Mouse (Mus musculus): ENCODE measurements at regions not wholly inside any gene's neighbourhood (a gene's known extent, or its start where the extent isn't known, plus 50 kb on each side); places are given as distances from the start of the nearest gene placed in this dataset.

DNA sequence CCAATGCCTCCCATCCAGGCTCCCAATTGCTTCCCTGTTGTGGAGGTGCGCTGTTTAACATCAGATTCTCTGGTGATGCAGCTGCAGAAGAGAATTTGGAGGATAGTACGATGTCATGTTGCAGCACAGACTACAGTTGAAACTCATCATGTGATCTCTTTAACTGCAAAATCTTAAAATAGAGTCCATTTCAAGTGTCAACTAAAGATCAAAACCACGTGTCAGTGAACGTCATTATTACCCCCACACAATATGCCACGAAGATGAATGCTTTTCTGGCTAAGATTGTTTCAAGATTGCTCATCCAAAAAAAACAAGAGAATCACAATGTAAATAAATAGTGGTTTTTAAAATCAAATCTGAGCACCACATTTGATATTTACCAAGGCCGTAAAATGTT, 343.7 kb upstream of the Fam98a start:
- no peak for DNase-seq (ENCODE audit: low spot score)

DNA sequence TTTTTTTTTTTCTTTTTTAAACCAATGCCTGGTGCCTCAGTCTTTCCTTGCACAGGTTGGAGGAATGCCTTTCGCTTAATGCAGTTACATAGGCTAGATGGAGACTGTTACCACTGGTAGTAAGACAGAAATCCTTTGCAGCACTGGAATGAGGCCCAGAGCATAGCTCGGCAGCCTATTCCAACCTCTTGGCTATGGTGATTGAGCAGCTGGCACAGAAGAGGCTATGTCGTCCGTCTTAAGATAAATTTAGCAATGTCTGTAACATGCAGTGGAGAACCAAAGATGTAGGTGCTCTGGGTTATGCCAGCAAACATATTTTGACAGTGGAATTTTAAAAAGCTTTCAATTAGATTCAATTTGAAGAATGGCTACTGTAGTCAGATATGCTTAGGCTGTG, 343.2 kb upstream of the Fam98a start:
- no peak for DNase-seq (ENCODE audit: low spot score)

DNA sequence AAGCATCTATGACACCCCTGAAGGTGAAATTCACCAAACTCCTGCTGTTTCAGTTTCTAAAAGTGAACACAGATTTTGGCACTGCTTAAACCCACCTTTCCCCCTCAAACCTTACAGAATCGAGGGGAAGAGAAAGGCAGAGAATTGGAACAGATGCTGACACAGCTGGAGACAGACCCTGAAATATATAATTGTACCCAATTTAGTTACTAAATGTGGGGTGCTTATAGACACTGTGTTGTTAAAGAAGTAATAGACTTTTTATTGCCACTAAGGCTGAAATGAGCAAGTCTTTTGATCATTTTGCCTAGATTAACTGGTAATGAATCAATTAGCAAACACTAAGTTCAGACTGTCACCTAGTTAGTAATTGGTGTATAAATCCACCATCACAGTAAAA, 341.8 kb upstream of the Fam98a start:
- no peak for DNase-seq (ENCODE audit: low spot score)

DNA sequence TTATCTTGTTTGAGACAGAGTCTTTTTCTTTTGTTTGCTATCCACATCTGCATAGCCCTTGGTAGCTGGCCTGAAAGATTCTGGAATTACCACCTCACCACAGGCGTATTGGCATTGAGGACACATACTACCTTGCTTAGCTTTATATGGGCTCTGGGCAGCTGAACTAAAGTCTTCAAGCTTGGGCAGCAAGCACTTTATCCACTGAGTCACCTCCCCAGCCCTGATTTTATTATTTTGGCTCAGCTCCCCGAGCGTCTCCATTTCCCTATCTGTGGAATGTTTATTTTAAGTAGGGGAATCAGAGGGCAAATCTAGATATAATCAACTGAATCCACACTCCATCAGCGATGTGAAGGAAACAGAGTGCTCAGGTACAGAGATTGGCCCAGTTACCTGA, 340.4 kb upstream of the Fam98a start:
- DNase-seq (ENCODE audit: low spot score): no peak

DNA sequence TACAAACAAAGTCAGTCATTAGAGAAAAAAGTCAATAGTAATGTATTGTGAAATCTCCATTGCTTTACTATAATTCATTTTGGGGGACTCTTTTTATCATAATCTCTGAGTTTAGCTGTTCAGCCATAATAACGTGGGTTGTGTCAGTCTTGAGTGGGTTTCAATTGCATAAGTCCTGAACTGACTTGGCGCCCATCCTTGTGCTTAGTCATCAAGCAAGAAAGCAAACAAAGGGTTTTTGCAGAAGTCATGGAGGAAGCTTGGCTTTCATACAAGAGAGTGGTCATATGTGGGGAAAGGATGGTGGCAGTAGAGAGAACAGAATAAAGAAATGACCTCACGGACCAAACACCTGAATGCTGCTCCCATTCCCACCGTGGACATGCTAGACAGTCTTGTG, 339.8 kb upstream of the Fam98a start:
- no peak for DNase-seq (ENCODE audit: low spot score)

DNA sequence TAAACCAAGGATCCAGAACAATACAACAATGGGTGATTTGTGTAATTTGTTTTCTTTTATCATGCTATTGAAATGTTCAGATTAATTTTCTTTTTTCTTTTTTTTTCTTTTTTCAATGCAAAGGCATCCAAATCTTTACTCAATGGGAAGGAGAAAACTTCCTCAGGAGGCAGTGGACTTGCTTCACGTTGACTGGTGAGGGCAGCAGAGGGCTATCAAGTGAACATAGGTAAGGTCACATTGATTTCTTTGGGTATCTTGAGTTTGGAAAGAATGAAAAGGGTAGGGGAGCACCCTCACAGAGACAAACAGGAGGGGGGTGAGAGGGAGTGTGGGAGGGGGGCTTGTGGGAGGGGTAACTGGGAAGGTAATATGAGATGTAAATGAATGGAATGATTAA, 326.1 kb upstream of the Fam98a start:
- no peak for DNase-seq (ENCODE audit: low spot score)

DNA sequence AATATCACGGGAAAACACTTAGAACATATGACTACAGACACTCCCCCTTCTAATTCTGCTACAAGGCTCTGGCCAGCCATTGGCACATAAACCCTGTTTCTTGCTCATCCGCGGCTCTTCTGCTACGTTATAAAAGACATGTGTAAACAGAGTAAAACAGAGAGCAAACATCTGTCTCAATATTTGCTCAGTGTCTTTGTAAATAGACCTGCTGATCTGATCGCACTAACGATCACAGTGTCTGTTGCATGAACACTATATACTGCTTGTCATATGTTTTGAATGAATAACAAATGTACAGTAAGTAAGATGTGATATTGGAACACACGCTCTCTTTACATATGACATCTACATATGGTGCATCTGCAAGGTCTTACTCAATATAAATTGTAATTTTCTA, 325.1 kb upstream of the Fam98a start:
- DNase-seq (ENCODE audit: low spot score): no peak

DNA sequence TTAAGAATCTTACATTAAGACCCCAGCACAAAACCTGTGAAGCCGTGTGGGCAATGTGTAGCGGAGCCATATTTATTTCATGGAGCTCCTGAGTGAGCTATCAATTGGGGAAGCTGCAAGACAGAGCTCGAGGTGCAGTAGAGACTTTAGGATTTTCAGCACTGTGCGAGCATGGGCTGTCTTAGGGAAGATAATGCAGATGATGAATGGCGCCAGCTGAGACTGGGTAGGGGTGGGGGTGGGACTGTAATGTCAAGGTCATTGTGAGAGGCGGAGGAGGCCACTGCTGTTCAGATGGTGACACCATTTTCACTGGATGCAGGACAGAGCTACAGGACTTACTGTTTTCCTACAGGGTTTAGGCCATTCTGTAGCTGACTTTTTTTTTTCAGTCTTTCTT, 322.8 kb upstream of the Fam98a start:
- no peak for DNase-seq (ENCODE audit: low spot score)

DNA sequence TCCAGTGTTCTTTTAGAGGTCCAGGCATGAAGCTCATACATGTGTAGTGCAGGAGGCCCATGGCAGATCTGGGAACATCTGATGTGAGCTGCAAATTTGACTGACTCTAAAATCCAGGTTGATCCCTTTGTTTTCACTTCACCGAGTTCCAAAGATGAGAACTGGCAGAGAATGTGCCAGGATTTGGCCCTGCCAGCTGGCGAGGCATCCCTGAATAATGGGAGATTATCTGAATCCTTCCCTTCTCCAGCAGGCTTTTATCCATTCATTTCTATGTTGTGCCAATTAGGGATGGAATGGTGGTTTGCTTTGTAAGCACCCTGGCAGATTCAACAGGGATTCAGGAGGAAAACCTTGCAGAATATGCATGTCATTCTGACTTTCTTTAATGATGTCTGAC, 318.7 kb upstream of the Fam98a start:
- no peak for DNase-seq (ENCODE audit: low spot score)

DNA sequence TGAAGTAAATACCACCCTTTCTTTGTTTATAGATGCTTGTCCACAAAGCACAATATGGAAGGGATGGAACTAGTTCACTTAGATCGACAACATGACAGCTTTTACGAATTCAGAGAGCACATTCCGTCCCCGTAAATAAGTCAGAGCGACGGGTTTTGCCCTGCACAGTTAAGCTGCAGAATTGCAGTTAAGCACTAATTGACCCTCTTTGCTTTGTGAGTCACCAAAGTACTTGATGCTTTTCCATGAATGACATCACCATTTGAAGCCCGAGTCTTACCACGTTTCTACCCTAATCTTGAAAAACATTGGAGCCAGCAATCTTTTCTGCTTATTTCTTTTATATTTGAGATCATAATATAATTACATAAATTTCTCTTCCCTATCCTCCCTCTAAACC, 305.3 kb upstream of the Fam98a start:
- DNase-seq (ENCODE audit: low spot score): no peak

DNA sequence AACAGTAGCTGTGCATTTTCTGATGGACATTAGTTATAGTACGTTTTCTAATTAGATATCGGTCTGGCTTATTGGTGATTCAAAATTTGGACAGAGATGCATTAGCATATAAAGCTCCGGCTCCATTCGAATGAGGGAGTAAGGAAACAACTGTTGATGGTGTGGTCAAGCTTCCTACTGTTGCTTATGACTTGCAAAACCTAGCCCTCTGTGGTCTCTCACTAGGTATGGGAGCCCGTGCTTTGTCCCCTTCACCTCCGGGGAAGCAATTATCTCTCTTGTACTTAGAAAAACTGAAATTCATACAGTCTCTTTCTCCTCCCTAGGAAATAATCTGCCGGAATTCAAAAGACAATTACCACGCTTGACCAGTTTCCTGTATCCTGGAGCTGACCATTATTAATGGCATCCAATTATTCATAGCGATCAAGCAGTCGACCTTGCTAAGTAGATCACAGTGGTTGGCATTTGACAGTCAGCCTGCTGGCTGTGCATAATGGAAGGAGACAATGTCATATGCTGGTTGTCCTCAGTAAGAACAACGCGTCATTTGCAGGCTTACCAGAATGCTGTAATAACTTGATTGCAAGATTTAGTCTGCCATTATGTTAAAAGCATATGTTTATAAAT, 264.4 kb upstream of the Fam98a start:
- no peak for DNase-seq (ENCODE audit: low spot score)

DNA sequence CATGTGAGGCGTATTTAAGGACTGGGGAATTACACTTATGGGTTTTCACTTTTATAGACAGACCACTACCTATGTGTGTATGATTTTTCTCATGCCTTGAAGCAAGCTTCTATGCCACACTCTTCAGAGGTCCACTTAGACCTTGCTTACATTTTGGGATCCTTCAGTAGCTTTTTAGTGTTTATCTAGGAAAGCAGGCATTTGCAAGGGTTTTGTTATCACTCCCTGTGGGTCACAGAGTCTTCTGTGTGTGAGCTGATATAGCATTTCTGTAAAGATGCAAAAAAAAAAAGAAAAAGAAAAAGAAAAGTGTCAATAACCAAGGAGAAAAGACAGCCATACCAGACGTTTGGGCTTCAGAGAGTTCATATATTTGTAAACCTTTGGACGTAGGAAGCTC, 260.4 kb upstream of the Fam98a start:
- DNase-seq (ENCODE audit: low spot score): no peak

DNA sequence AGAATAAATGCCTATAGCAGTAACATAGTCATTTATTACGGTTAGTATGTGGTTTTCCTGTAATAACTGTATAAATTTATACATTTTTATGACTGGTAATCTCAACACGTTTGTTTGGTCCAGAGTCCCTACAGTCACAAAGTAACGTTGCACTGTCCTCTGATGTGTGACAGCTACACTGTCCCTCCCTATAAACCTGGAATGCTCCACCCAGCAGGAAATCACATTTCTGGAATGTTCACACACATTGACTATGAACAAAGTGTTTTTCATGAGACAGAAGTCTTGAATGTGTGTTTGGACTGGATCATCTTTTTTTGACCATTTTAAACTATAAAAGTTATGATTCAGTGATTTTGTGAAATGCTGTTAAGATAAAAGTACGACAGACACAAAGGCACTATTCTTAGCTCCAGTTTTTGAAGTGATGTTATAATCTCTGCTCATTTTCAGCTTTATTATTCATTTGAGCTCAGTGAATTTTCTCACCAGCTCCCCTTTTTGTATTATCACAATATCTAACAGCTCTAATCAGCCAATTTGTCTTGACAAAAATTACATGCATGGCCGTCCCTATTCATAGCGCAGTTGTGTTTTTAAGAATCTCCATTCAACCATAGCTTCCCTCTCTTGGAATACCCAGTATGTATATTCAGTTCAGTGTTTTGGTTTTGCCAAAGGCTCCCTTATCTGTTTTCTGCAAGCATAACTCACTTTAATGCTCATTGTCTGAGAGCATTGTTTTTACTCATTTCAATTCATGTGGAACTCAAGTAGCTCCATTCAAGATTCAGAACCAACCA, 257.0 kb upstream of the Fam98a start:
- no peak for DNase-seq (ENCODE audit: low spot score)

DNA sequence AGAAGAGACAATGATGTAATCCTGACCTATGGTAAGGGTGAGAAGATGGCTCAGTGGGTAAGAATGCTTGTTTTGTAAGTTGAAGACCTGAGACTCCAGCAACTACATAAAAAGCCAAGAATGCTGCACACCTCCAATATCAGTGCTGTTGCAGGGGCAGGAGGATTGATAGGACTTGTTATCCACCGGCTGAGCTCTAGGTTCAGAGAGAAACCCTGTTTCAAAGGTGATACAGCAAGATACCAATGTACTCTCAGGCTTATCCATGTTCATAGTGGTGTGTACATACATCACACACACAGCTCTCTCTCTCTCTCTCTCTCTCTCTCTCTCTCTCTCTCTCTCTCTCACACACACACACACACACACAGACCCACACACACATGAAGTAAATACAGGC, 256.3 kb upstream of the Fam98a start:
- DNase-seq (ENCODE audit: low spot score): no peak

DNA sequence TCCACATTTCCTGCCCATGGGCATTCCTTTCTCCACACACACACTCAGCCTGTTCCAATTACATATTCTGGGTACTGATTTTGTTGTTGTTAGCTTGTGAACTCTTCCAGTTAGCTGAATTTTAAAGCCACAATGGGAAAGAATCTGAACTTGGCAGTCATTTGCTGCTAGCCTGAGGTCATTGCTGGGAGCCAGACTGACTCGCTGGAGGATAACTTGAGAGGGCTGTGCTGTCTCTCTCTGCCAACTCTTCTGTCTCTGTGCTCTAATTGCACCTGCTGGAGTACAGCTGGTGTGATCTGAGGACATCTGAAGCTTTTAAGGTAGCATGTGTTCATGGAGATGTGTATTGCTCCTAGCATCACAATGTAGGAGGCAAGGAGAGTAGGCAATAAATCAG, 252.6 kb upstream of the Fam98a start:
- DNase-seq (ENCODE audit: low spot score): no peak

DNA sequence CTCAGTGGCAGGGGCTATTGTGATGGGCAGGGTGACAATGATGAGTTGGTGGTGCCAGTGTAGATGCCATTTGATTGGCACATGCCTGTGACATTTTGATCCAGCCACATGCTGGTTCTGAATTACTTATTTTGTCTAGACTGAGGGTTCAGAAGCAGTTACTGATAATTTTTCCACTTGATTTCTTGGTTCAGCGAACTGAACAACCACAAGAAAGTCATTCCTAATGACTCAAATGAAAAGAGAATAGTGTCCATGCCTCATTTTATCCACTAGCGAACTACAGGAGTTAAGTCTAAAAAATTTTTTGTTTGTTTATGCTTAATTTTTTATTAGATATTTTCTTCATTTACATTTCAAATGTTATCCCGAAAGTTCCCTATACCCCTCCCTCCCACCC, 244.6 kb upstream of the Fam98a start:
- no peak for DNase-seq (ENCODE audit: low spot score)

DNA sequence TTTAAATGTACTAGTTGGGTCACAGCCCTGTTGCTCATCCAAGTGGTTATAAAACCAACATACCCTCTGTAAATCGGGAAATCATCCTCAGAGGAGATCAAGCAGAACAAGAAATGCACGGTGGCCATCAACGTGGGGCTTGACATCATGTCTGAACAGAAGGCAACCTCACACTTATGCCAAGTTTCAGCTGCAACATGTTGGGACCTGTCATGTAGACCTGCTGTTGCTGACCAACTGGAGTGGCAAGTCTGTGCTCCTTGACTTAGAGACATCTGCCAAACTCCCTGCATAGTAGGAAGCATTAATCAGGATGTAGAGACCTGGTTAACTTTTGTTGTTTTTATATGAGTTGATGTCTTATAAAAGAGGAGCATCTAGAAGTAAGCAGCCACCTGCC, 244.0 kb upstream of the Fam98a start:
- DNase-seq (ENCODE audit: low spot score): no peak

DNA sequence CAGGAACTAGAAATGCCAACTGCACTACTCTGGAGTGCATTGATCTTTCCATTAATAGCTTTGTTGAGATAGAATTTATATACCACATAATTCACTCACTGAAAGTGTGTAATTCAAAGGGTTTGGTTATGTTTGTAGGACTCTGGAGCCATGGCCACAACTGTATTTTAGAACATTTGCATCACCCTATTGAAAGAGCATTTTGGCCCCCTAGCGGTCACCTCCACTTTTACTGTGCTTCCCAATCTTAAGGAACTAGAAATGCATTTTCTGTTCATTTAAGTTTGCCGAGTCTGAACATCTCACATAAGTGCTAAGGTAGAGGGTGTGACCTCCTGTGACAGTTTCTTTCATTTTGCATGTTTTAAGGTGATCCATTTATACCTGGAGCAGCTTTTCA, 228.0 kb upstream of the Fam98a start:
- DNase-seq (ENCODE audit: low spot score): no peak

DNA sequence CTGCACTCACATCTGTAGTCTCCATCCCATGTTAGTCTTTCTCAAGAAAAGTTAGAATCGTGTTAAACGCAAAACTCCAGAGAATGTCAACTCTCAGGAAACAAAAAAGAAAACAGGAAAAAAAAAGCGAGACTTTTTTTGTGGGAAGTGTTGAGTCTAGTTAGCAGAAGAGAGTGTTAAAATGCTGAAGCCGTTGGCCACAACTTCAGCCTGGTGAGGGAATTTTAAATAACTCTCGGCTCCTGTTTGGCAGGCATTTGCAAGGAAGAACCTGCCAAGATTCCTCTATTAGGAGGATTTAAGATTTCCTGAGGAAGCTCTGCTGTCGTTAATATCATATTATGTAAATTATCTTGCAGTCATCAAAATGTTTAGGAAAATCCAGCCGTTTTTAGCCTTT, 224.9 kb upstream of the Fam98a start:
- no peak for DNase-seq (ENCODE audit: low spot score)

DNA sequence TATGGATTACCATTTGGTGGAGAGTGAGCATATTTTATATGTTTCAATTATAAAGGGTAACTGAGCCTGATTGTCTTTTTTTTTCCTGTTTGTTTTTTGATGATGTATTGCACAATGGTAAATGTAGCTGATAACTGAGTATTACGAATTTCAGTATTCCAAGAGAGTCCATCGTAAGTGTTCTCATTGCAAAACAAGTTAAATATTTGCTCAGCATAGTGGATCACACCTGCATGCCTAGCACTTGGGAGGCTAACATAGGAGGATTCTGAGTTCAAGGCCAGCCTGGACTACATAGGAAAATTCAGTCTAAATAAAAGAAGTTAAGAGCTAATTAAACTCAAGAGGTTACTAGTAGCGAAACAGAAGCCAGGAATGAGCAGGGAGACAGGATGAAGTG, 223.8 kb upstream of the Fam98a start:
- DNase-seq (ENCODE audit: low spot score): no peak

DNA sequence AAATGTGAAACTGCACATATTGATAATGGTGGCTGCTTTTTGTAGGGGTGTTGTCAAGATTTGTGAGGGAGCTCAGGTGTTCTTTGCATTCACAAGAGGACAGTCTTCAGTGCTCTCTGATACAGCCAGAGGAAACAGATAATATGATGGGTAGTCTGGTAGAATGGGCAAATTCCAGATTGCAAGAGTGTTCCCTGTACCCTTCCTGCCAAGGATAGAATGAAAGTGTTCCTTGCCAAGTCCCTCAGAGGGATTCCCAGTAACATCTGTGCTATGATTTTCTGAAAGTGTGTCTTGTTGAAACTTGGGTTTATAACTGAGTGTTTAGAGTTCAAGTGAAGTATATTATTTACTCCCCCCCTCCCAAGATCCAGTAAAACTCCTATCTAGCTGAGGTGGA, 221.1 kb upstream of the Fam98a start:
- DNase-seq (ENCODE audit: low spot score): no peak

DNA sequence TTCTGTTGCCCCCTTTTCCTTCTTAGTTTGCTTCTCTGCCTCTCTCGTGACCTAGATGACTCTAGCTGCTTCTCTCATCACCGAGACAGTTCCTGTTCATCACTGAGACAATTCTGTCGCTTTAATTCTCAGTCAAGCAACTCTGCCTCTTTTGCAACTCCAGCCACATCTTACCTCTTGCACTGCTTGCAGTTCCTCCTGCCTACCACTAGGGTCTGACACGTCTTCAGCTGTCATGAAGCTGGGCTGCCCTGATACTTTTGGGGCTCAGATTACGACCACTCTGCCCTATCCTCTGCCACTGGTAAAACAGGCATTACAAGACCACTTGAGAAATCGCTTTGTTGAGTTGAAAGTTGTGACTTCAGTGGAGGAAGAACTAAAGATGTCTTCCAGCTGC, 216.9 kb upstream of the Fam98a start:
- DNase-seq (ENCODE audit: low spot score): no peak

DNA sequence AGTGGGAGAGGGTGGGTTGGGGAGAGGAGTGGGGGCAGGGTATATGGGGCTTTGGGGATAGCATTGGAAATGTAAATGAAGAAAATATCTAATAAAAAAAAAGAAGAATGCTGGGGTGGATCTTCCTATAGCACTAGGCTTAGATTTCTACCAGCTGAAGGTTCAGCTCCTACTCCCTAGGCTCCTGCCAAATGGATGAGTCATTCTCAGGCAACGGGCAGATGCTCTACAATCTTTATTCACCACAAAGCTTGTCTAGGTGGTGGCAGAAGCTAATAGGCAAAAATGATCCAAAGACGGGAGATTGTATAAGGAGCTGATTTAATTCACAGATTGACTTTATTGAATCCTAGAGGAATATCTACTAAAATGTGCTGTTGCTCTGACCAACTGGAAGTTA, 211.6 kb upstream of the Fam98a start:
- no peak for DNase-seq (ENCODE audit: low spot score)

DNA sequence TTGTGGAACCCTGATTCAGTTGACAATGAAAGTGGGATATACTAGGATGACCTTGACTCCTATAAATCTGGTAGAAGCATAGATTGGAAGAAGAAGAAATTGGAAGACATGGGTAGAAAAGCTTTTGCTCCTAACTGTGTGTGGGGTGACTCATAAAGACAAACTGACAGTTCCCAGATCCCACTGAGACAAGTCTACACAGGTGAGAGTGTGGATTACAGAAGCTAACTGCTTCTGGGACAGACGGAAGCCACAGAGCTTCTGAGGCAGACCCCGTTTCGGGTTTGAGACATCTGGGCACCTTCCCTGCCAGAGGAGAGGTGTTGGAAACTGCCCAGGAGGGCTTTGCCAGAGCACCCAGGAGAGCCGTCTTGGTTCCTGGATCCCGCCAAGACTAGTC, 204.7 kb upstream of the Fam98a start:
- no peak for DNase-seq (ENCODE audit: low spot score)

Measured in testis, postnatal 14 days (tissue).